Mouse (Mus musculus) bone marrow macrophage, adult 2 months (primary cell): Measurements from ENCODE around the gene Sytl2. TPM values are rescaled to one million over a fixed set of nuclear protein-coding genes. Genes with fewer than 3 reads are reported as not detected.

Experiments
- H3K27ac ChIP-seq: 2 replicates; pipeline ENCODE4 v1.5.1; 2012; ENCODE audit warnings: low read depth, low read length; ENCODE audit not compliant: insufficient read depth
- H3K4me1 ChIP-seq: 2 replicates; pipeline ENCODE4 v1.6.1; 2012; ENCODE audit warnings: low read length; ENCODE audit not compliant: control insufficient read depth, insufficient read depth
- H3K4me3 ChIP-seq: 2 replicates; pipeline ENCODE4 v1.5.1; 2012; ENCODE audit warnings: mild to moderate bottlenecking, low read length, moderate library complexity; ENCODE audit not compliant: insufficient read depth
- CTCF ChIP-seq: IDR thresholded peaks from 2 replicates; pipeline ENCODE4 v1.5.1; 2012; ENCODE audit warnings: low read depth, mild to moderate bottlenecking, low read length, moderate library complexity
- POLR2A ChIP-seq: IDR thresholded peaks from 2 replicates; pipeline ENCODE4 v1.6.1; 2012; ENCODE audit warnings: mild to moderate bottlenecking, low read depth, low read length, borderline replicate concordance
- polyA plus RNA-seq: library from polyadenylated mRNA; stranded (reverse); fragments of >200 nt; gene quantifications from 2 replicates; pipeline ENCODE4 v1.2.4, GENCODE M21; 2012; ENCODE audit not compliant: missing spikeins, insufficient read depth, insufficient read length

Sytl2 gene
- polyA plus RNA-seq, 1 experiment: 0.47 TPM

- no peak overlapping the region for H3K27ac ChIP-seq
- H3K4me1 ChIP-seq: no peaks in the 10 kb centered on the region
- TF ChIP-seq CTCF: no peak
- H3K4me3 ChIP-seq: no peak overlapping the region
These were observed 52.2 kb downstream of the Sytl2 start for GRCm38 (mm10) chr7:90354229-90354604.

DNA sequence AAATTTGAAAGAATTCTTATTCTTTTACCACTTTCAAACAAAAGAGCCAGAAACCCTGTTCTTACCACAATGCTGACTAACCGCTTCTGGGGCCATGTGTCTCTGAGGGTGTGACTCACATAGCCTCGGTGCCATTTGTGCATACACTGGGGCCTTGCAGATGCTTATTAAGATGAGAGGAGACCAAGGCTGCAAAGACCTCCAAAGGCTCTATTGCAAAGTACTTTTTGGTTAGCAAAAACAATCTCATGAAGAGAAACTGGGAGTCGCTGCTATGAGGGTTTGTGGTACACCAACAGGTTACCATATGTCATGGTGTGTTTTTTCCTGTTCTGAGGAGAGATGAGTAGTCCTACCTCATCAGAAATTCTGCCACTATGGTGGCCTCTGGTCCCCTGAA is 53.4 kb downstream of the Sytl2 start:
- no peak for TF ChIP-seq CTCF
- TF ChIP-seq POLR2A: no peak
- H3K4me3 ChIP-seq: no peak overlapping the region
- H3K4me1 ChIP-seq: no peaks in the 10 kb centered on the region
- no peak overlapping the region for H3K27ac ChIP-seq

DNA sequence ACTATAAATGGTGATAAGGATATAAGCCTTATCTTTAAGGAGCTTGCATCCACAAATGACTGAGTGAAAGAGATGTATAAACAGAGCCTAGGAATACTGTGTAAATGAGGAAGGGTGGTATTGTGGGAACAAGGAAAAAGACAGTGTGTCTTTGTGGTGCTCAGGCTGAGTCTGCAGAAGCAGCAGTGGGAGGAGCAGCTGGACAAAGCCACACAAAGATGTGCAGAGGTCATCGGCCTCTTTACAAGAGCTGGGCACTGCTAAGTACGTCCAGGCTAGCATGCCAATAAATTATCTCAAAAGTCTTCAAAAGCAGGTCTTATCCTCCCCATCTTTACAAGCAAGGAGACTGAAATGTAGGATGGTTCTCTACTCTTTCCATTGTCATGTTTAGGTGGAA is 53.9 kb downstream of the Sytl2 start:
- H3K27ac ChIP-seq: no peak overlapping the region
- H3K4me1 ChIP-seq: no peaks in the 10 kb centered on the region
- TF ChIP-seq POLR2A (no peak), CTCF (no peak)
- H3K4me3 ChIP-seq: no peak overlapping the region

DNA sequence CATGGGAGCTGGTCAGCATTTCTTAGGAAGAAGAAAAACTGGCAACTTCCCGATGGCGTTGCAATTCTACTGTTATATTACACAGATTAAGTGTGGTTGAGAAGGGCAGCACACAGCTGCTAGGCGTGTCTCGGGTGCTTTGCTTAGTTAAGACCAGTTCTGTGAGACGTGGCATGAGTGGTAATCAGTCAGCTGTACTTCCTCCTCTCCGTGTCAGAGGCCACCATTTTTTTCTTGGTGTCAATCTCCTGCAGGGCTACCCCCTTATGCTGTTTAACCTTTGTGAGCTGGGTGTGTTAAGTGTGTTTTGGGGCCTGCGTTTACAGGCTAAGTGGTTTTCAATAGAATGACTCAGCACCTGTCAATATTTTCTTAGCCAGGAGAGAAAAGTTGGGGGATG is 60.7 kb downstream of the Sytl2 start:
- TF ChIP-seq POLR2A: no peak
- no peak for TF ChIP-seq CTCF
- H3K27ac ChIP-seq: no peak overlapping the region
- no peak overlapping the region for H3K4me3 ChIP-seq
- H3K4me1 ChIP-seq: no peaks in the 10 kb centered on the region

- Histone ChIP-seq H3K4me3 (no peak overlapping the region), H3K4me1 (peaks cover 6% of the 10 kb centered on the region), H3K27ac (no peak overlapping the region)
- TF ChIP-seq CTCF (no peak), POLR2A (no peak)
These were observed 68.2 kb downstream of the Sytl2 start for GRCm38 (mm10) chr7:90370071-90370851.

DNA sequence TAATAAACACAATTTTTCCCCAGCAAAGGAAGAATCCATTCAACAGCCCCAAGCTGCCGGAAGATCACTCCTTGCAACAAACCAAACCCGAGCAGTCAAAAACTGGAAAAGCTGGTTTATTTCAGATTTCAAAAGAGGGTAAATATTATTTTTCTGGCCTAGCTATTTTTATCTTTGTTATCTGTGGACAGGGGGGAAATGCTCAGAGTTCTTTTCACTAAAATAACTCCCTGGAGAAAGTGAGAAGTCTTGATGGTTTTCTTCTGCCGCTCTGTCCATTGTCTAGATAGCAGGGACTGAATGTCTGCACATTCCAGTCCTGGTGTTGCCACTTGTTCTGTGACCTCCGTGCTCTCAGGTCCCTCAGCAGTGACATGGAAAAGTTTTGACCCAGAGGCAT is 70.8 kb downstream of the Sytl2 start:
- peaks cover 6% of the 10 kb centered on the region for H3K4me1 ChIP-seq
- no peak overlapping the region for H3K27ac ChIP-seq
- TF ChIP-seq CTCF (no peak), POLR2A (no peak)

GRCm38 (mm10) chr7:90384411-90384810 is 82.4 kb downstream of the Sytl2 start:
- no peak for TF ChIP-seq CTCF
- TF ChIP-seq POLR2A: no peak
- Histone ChIP-seq H3K4me1 (no peaks in the 10 kb centered on the region), H3K27ac (no peak overlapping the region), H3K4me3 (no peak overlapping the region)

More for the DNA sequence above, 70.8 kb downstream of the Sytl2 start:
- H3K4me3 ChIP-seq: no peak overlapping the region

GRCm38 (mm10) chr7:90386885-90387459 is 84.9 kb downstream of the Sytl2 start:
- no peak overlapping the region for H3K4me3 ChIP-seq
- no peaks in the 10 kb centered on the region for H3K4me1 ChIP-seq
- H3K27ac ChIP-seq: no peak overlapping the region
- TF ChIP-seq POLR2A: no peak
- no peak for TF ChIP-seq CTCF

GRCm38 (mm10) chr7:90389765-90390164 is 87.7 kb downstream of the Sytl2 start:
- no peak overlapping the region for H3K4me3 ChIP-seq
- TF ChIP-seq POLR2A (no peak), CTCF (no peak)
- no peak overlapping the region for H3K27ac ChIP-seq
- no peaks in the 10 kb centered on the region for H3K4me1 ChIP-seq

- Histone ChIP-seq H3K27ac (no peak overlapping the region), H3K4me3 (no peak overlapping the region), H3K4me1 (no peaks in the 10 kb centered on the region)
- no peak for TF ChIP-seq CTCF
These were observed 93.0 kb downstream of the Sytl2 start for GRCm38 (mm10) chr7:90395073-90395472.
